In genomic region chr3:156455042-156455441, GRCm38 (mm10) we compare ENCODE assay signal across 18 mouse cellular contexts.
DNase-seq lines count a peak whose midpoint lies in the region; ATAC-seq lines count a peak whose summit lies in the region.
"Had no signal": no experiment of that assay in that cellular context is flagged by ENCODE, and none has a peak within 500 bp of the region (broad histone marks: within the 10 kb centered on the region; RNA-seq: fewer than 3 reads in every experiment).

No protein-coding gene starts in this region.

- no peak overlapping the region for H3K4me2 ChIP-seq in forebrain, embryonic 12.5 days
- no peak overlapping the region for H3K4me2 ChIP-seq in forebrain, embryonic 15.5 days (replicated peaks)
- no peak overlapping the region for H3K4me2 ChIP-seq in hindbrain, embryonic 15.5 days
- no peak overlapping the region for H3K4me2 ChIP-seq in hindbrain, embryonic 13.5 days
- H3K4me2 ChIP-seq in heart, embryonic 12.5 days: no peak overlapping the region
- H3K4me2 ChIP-seq: embryonic facial prominence, embryonic 13.5 days; heart, embryonic 13.5 days; kidney, embryonic 15.5 days had no signal

- peak; percentile 11 for DNase-seq in retina, postnatal 1 day
- no peak for DNase-seq in retina, embryonic 14.5 days (ENCODE audit: low spot score)
- DNase-seq: adrenal gland, postnatal 10 days; cerebellum, adult 11-12 months; cerebellum, adult 9-11 months; gastrocnemius, adult 2 months; gastrocnemius, postnatal 25 days; heart, postnatal 36 days; kidney, adult 2 months had no signal

- no peak overlapping the region for H3K27ac ChIP-seq in forebrain, embryonic 12.5 days
- no peak overlapping the region for H3K27ac ChIP-seq in forebrain, embryonic 15.5 days (replicated peaks)
- H3K27ac ChIP-seq in hindbrain, embryonic 15.5 days (replicated peaks): no peak overlapping the region
- H3K27ac ChIP-seq in hindbrain, embryonic 13.5 days: no peak overlapping the region
- no peak overlapping the region for H3K27ac ChIP-seq in heart, embryonic 12.5 days (ENCODE audit: poor library complexity, severe bottlenecking)
- H3K27ac ChIP-seq: embryonic facial prominence, embryonic 13.5 days; gastrocnemius, adult 2 months; heart, embryonic 13.5 days; kidney, embryonic 15.5 days had no signal

- no peak overlapping the region for H3K4me3 ChIP-seq in forebrain, embryonic 12.5 days (replicated peaks)
- H3K4me3 ChIP-seq in forebrain, embryonic 15.5 days: no peak overlapping the region
- no peak overlapping the region for H3K4me3 ChIP-seq in hindbrain, embryonic 15.5 days
- H3K4me3 ChIP-seq in hindbrain, embryonic 13.5 days: no peak overlapping the region
- no peak overlapping the region for H3K4me3 ChIP-seq in heart, embryonic 12.5 days
- H3K4me3 ChIP-seq: embryonic facial prominence, embryonic 13.5 days; gastrocnemius, adult 2 months; heart, embryonic 13.5 days; kidney, embryonic 15.5 days had no signal

- WGBS in forebrain, embryonic 12.5 days: 56% methylated on average over 4 of the region's 4 CpGs
- WGBS in forebrain, embryonic 15.5 days: 41% methylated on average over 4 of the region's 4 CpGs
- WGBS in hindbrain, embryonic 15.5 days: 41% methylated on average over 4 of the region's 4 CpGs
- 42% methylated on average over 4 of the region's 4 CpGs for WGBS in hindbrain, embryonic 13.5 days
- WGBS in heart, embryonic 12.5 days: 54% methylated on average over 4 of the region's 4 CpGs

- no peaks in the 10 kb centered on the region for H3K4me1 ChIP-seq in forebrain, embryonic 12.5 days
- peaks cover 5% of the 10 kb centered on the region; the same call in 1 of the 2 replicates for H3K4me1 ChIP-seq in forebrain, embryonic 15.5 days
- H3K4me1 ChIP-seq in hindbrain, embryonic 15.5 days (replicated peaks): no peaks in the 10 kb centered on the region
- H3K4me1 ChIP-seq in hindbrain, embryonic 13.5 days (replicated peaks): no peaks in the 10 kb centered on the region
- H3K4me1 ChIP-seq in heart, embryonic 12.5 days (replicated peaks): no peaks in the 10 kb centered on the region
- H3K4me1 ChIP-seq: kidney, embryonic 15.5 days had no signal

- no peak overlapping the region for H3K9ac ChIP-seq in forebrain, embryonic 12.5 days
- no peak overlapping the region for H3K9ac ChIP-seq in forebrain, embryonic 15.5 days (replicated peaks)
- H3K9ac ChIP-seq in hindbrain, embryonic 15.5 days: no peak overlapping the region
- H3K9ac ChIP-seq in hindbrain, embryonic 13.5 days: no peak overlapping the region
- H3K9ac ChIP-seq in heart, embryonic 12.5 days: no peak overlapping the region
- H3K9ac ChIP-seq: embryonic facial prominence, embryonic 13.5 days; heart, embryonic 13.5 days; kidney, embryonic 15.5 days had no signal

- ATAC-seq in forebrain, embryonic 12.5 days (ENCODE audit: low FRiP score): peak; percentile 76
- no peak; the same call in 1 of the 2 replicates for ATAC-seq in forebrain, embryonic 15.5 days (replicated peaks)
- ATAC-seq in hindbrain, embryonic 15.5 days (ENCODE audit: low FRiP score, low read depth): 0 out of 2 replicates have a peak, but pooled peaks have one; percentile 34
- ATAC-seq in hindbrain, embryonic 13.5 days (ENCODE audit: low FRiP score): no peak
- no peak for ATAC-seq in heart, embryonic 12.5 days (ENCODE audit: insufficient number of reproducible peaks, low FRiP score)
- ATAC-seq: intestine, embryonic 16.5 days had no signal

- no peaks in the 10 kb centered on the region for H3K27me3 ChIP-seq in forebrain, embryonic 12.5 days
- H3K27me3 ChIP-seq in forebrain, embryonic 15.5 days: no peaks in the 10 kb centered on the region
- no peaks in the 10 kb centered on the region for H3K27me3 ChIP-seq in hindbrain, embryonic 15.5 days
- H3K27me3 ChIP-seq in hindbrain, embryonic 13.5 days: no peaks in the 10 kb centered on the region
- H3K27me3 ChIP-seq in heart, embryonic 12.5 days (replicated peaks): no peaks in the 10 kb centered on the region
- H3K27me3 ChIP-seq: embryonic facial prominence, embryonic 13.5 days; heart, embryonic 13.5 days; kidney, embryonic 15.5 days had no signal

- H3K36me3 ChIP-seq in forebrain, embryonic 12.5 days (replicated peaks): no peaks in the 10 kb centered on the region
- no peaks in the 10 kb centered on the region for H3K36me3 ChIP-seq in forebrain, embryonic 15.5 days
- no peaks in the 10 kb centered on the region for H3K36me3 ChIP-seq in hindbrain, embryonic 15.5 days
- no peaks in the 10 kb centered on the region for H3K36me3 ChIP-seq in hindbrain, embryonic 13.5 days
- H3K36me3 ChIP-seq in heart, embryonic 12.5 days: no peaks in the 10 kb centered on the region
- H3K36me3 ChIP-seq: embryonic facial prominence, embryonic 13.5 days; heart, embryonic 13.5 days; kidney, embryonic 15.5 days had no signal

- no peaks in the 10 kb centered on the region for H3K9me3 ChIP-seq in forebrain, embryonic 12.5 days
- no peaks in the 10 kb centered on the region for H3K9me3 ChIP-seq in forebrain, embryonic 15.5 days
- H3K9me3 ChIP-seq in hindbrain, embryonic 15.5 days: no peaks in the 10 kb centered on the region
- H3K9me3 ChIP-seq in hindbrain, embryonic 13.5 days: no peaks in the 10 kb centered on the region
- no peaks in the 10 kb centered on the region for H3K9me3 ChIP-seq in heart, embryonic 12.5 days (replicated peaks)
- H3K9me3 ChIP-seq: embryonic facial prominence, embryonic 13.5 days; heart, embryonic 13.5 days; kidney, embryonic 15.5 days had no signal

Comparison
In these comparisons a context has a peak if more than half of its experiments do, and no peak if none do; other contexts are left out.
1. ATAC-seq: peak in forebrain, embryonic 12.5 days (single experiment) and hindbrain, embryonic 15.5 days (single experiment); none in forebrain, embryonic 15.5 days (single experiment), hindbrain, embryonic 13.5 days (single experiment) and heart, embryonic 12.5 days (single experiment).